Mouse (Mus musculus) ovary, postnatal 10 days (tissue): Measurements from ENCODE around the gene Olfr1359.
"Not testable (repeated sequence)": the region's sequence is repeated elsewhere in the genome, so short reads cannot be mapped to it uniquely, and the experiment has no call there.

Experiments
- DNase-seq: peaks from one replicate; pipeline ENCODE4 v3.0.0; 2022; ENCODE audit warnings: low spot score

The Olfr1359 gene

DNA sequence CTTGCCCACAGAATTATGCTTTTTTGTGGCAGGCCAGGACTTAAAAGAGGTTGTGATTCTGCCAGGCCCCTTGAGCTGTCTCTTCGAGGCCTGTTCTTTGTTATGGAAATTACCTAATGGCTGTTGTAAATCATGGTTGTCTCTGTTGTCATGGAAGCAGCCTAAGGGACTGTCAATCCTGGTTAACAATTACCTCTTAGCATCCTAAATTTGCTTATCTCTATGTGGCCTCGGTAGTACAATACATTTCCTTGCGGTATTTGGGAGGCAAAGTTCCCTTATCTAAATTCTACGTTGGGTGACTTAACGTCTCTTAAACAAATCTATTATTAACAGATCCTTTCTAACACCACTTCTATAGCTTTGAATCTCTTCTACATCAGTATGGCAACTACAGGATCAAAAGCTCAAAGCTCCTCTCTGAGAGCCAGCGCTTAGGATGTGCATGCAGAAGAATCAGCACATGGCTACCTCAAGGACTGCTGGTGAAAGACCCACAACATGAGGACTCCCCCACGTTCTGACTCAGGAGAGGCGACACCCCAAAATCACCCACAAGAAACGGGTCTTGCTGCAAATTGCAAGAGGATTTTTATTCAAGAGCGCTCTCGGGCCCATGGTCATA, 30.1 kb downstream of the Olfr1359 start:
- no peak for DNase-seq

DNA sequence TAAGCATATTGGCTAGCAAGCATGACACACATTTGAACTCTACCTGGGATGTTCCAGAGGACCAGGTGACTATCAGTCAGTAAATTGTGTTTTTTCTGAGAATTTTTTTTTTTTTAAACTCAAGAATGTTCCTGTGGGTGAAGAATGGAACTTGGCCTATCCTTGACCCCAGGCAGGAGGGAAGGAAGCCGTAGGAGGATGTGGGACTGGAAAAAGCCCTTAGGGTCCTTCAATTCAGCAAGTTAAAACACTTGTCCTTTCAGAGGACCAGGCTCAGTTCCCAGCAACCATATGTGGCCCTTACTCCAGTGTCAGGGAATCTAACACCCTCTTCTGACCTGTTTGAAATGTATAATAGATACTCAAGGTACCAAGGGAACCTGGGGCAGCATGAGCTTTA, 31.6 kb downstream of the Olfr1359 start:
- no peak for DNase-seq

- DNase-seq: no peak
These were observed 35.6 kb downstream of the Olfr1359 start for GRCm38 (mm10) chr13:21733466-21733865.

GRCm38 (mm10) chr13:21734010-21734905, 36.3 kb downstream of the Olfr1359 start:
- DNase-seq: no peak

- DNase-seq: peak; percentile 60
These were observed 37.2 kb downstream of the Olfr1359 start, which contains the start of gene Hist1h4j for GRCm38 (mm10) chr13:21734906-21735767. Gene Hist1h4j (plus strand): TSS chr13:21735064.

GRCm38 (mm10) chr13:21745006-21745405, 47.1 kb downstream of the Olfr1359 start:
- no peak for DNase-seq

DNA sequence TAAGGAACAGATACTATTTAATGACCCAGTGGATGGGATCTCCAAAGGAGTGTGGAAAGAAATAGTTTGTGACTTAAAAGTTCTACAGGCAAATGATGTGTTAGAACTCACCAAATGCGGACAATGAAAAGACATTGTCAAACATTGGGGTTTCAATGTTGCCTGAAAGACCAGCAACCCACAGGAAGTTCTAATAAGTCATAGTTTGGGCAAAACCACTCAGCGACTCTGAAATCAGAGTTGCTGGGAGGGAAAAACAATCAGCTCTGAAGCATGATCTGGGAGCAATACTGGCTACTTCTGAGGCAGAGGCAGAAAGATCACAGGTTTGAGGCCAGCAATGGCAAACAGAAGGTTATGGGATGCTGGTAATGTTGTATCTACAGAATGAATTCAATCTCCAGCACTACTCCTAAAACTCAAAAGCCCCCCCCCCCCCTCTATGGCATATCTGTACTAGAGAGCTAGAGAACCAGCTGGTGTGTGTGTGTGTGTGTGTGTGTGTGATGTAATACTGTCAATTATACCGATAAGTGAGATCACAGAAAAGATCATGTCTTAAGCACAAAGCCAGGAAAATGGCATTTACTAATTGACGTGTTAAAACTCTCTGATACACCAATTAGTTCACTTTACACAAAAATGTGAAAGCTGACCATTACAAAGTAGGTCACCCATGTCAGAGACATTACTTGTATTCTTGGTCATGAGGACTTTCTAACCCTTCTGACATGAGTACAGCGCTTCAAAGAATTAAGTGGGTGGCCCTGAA, 51.7 kb downstream of the Olfr1359 start:
- no peak for DNase-seq

- DNase-seq: peak; percentile 91
These were observed 52.5 kb downstream of the Olfr1359 start, which contains the start of gene Hist1h4k for GRCm38 (mm10) chr13:21750159-21751017. Gene Hist1h4k (minus strand): TSS chr13:21750505.

DNA sequence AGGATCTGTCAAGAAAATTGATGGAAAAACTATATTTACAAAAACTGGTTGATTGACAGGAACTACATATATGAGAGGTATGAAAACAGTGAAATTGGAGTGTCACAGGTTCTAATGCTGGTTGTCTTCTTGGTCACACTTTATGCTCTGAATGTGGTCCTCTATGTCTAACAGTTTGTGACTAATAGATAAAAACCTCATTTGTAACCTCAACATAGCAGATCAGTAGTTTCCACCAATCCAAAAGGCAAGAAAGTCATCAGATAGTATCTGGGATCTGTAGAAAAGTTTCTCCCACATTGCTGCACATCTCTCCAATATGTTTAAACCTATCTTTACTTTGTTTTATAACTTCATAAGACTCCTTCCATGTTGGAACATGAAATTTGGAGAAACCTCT, 53.5 kb downstream of the Olfr1359 start:
- no peak for DNase-seq

DNA sequence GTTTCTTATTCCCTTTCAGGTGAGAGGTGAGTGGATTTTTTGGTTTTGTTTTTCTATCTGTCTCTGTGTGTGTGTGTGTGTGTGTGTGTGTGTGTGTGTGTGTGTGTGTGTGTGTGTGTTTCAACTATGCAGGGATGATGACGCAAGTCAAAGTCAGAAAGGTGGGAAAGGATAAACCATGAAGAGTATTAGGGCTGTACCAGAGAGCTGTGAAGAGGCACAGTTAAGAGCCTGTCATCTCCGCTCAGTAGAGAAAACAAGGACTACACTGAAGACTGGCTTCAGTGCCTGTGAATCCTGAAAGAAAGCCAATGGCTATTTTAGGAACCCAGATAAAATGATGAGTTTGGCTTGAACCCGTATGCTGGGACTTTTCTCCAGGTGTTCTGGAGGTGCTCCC, 53.9 kb downstream of the Olfr1359 start:
- DNase-seq: no peak

DNA sequence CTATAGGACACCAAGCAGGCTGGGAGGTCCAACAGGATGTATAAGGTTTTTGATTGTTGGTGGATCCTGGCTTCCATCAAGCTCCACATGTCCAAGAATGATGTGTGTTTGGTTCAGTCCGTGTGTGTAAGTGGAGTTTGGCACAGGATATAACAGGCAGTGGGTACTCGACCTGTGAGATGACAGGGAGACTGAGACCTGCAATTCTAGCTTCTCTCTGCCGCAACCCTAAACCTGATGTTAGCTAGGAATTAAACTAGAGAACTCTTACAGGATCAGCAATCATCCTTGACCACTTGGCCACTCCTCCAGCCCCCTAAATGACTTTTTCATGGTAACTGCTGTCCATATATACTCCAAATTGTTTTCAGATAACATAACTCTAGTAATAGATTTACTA, 54.4 kb downstream of the Olfr1359 start:
- DNase-seq: no peak

DNA sequence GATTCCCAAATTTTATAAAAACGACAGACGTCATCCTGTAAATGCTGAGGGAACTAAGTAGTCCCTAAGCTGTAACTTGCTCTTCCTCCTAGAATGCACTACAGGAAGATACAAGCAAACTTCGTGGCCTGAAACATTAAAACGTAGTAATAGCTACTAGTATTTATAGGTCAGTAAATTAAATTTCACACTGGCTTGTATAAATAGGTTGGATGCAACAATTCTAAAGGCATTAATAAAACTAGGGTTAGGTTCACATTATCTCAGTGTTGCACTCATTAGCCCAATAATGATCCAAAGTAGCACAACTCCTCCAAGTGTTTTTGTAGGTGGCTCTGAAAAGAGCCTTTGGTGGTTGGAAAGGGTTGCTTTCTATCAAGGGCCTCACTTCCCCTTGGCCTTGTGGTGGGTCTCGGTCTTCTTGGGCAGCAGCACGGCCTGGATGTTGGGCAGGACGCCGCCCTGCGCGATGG, 55.2 kb downstream of the Olfr1359 start:
- DNase-seq: no peak

- peak; percentile 45 for DNase-seq
These were observed 55.8 kb downstream of the Olfr1359 start, which contains the start of the genes Hist1h2ak and Hist1h2bn for GRCm38 (mm10) chr13:21753524-21754285. Gene Hist1h2ak (minus strand): TSS chr13:21753827. Gene Hist1h2bn (plus strand): TSS chr13:21754123.

- not testable (repeated sequence) for DNase-seq
These were observed 56.5 kb downstream of the Olfr1359 start for GRCm38 (mm10) chr13:21754294-21755001.

DNA sequence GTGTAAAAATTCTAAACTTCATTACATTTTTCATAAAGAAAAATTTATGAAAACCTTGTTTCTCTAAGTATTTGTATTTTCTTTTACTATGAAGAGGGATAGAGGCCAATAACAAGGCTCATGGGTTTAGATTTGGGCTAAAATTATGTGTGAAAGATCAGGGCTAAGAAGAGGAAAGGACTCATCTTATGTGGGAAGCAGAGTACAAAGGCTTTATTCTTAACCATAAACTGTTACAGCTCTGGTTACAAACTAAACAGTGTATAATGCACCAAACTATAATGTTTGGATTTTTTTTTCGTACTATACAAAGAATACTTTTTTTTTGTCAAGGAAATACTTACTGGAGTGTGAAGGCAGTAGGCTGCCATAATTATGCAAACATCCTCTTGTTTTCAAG, 57.8 kb downstream of the Olfr1359 start:
- DNase-seq: no peak
